Mouse (Mus musculus): ENCODE results near the gene Cnnm3.

DNA sequence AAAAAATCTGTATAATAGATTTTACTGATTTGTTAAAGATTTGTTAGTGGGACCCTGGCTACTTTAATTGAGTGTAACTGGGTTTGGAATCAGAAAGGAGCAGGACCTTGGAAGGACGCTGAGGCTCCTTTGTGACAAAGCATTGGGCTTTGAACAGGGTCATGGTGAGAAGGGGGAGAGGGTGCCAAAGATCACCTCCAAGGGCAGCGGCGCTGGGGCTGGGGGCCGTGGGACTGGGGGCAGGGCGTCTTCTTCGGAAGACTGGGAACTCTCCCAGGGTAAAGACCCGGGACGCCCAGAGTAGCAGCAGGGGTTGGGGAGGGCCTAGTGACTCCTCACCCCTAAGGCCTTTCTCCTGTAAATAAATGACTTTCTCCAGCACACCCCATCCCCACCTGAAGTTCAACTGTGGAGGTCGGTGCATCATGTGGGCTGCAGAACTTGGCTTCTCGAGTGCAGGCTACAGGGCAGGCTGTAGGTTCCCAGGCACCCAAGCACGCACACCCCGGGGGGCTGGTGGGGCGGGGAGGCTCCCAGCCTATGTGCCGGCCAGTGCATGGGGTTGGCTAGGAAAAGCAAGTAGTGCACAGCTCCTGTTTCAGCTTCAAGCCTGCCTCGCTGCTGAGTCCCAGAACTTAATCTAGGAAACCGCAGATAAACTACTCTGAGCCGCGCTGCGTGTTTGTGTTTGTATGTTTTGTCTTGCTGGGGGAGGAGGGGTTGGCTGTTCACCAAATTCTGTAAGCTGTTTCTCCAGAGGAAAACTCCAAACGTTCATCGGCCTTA lies 56.3 kb downstream of the Cnnm3 start:
- no peak for TF ChIP-seq GATA1 (IDR thresholded peaks at IDR 0.05; ENCODE audit: low read length)
- TF ChIP-seq TAL1 (IDR thresholded peaks at IDR 0.05; ENCODE audit: low read length): no peak

Measured in erythroblast, embryonic 14.5 days (primary cell).